Mouse (Mus musculus): ENCODE measurements around the gene Utp20.

- TF ChIP-seq POLR2A (IDR thresholded peaks at IDR 0.05; ENCODE audit: low read depth, low read length), result no peak
- TF ChIP-seq CTCF (IDR thresholded peaks at IDR 0.05; ENCODE audit: borderline replicate concordance, insufficient read depth, low read length), result no peak
Measured at GRCm38 (mm10) chr10:88714744-88715143, 111.9 kb downstream of the Utp20 start.
